Mouse (Mus musculus) layer of hippocampus, adult 11-12 months (tissue): Measurements from ENCODE around the gene Pnkp.

ENCODE experiments used
- DNase-seq: peaks from one replicate; pipeline ENCODE4 v3.0.0; 2022; ENCODE audit warnings: low spot score

Gene Pnkp

DNA sequence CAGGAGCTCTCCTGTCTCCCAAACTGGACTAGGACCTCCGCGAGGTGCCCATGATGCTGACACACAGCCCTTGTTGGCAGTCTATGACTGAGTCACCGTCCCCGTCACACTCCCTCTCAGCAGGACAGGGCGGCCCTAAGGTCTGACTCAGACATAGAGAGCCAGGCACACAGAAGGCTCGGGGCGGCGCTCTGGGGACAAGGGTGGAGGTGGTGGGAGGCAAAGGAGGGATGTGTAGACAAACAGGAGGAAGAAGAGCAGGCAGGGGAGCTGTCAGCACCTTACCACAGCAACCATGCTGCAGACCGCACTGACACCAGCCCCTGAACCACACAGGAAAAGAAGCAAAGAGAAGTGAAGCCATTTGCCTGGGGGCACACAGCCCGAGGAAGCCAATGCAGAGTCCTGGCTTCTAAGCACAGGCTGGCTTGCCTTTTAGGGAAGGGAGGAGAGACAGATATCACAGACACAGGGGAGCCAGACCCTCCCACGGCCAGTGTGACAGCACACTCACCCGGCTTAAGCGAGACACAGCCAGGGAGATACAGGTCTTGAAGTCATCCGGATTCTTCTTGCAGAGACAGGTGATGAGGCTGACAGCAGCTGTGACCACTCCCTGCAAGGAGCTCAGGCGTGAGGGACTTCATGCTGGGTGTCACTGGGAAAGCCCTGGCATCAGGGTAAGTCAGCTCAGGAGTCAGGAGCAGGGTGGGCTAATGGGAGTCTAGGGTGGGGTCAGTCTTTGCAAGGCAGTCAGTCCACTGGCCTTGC lies 52.0 kb downstream of the Pnkp start:
- no peak for DNase-seq
